Mouse (Mus musculus) erythroblast, embryonic 14.5 days (primary cell): Measurements from ENCODE around the gene 5730409E04Rik. TPM values are rescaled to one million over a fixed set of nuclear protein-coding genes. Genes with fewer than 3 reads are reported as not detected.

Source experiments
- H3K27me3 ChIP-seq: 2 replicates; pipeline ENCODE4 v1.6.1; 2012; ENCODE audit warnings: inconsistent platforms; ENCODE audit not compliant: control insufficient read depth
- H3K36me3 ChIP-seq: 2 replicates; pipeline ENCODE4 v1.6.1; 2012; ENCODE audit warnings: mild to moderate bottlenecking, inconsistent platforms; ENCODE audit not compliant: control insufficient read depth
- H3K4me1 ChIP-seq: 2 replicates; pipeline ENCODE4 v1.6.1; 2012; ENCODE audit warnings: inconsistent platforms; ENCODE audit not compliant: control insufficient read depth
- H3K4me3 ChIP-seq: replicated peaks from 2 replicates; pipeline ENCODE3; 2012; ENCODE audit warnings: moderate library complexity, mild to moderate bottlenecking, inconsistent platforms
- H3K9me3 ChIP-seq: 2 replicates; pipeline ENCODE4 v1.6.1; 2012; ENCODE audit warnings: low read length, inconsistent platforms, mixed read lengths; ENCODE audit not compliant: control insufficient read depth
- GATA1 ChIP-seq: IDR thresholded peaks from 2 replicates; pipeline ENCODE4 v1.6.1; 2012; ENCODE audit warnings: low read length, inconsistent platforms, mixed read lengths
- TAL1 ChIP-seq: IDR thresholded peaks from 3 replicates; pipeline ENCODE4 v1.6.1; 2012; ENCODE audit warnings: low read length, inconsistent platforms, mixed read lengths
- polyA plus RNA-seq: library from polyadenylated mRNA; stranded (reverse); fragments of >175 nt; gene quantifications from 2 replicates; pipeline ENCODE4 v1.2.3, GENCODE M21; 2012

The 5730409E04Rik gene
- polyA plus RNA-seq, 1 experiment = not detected

DNA sequence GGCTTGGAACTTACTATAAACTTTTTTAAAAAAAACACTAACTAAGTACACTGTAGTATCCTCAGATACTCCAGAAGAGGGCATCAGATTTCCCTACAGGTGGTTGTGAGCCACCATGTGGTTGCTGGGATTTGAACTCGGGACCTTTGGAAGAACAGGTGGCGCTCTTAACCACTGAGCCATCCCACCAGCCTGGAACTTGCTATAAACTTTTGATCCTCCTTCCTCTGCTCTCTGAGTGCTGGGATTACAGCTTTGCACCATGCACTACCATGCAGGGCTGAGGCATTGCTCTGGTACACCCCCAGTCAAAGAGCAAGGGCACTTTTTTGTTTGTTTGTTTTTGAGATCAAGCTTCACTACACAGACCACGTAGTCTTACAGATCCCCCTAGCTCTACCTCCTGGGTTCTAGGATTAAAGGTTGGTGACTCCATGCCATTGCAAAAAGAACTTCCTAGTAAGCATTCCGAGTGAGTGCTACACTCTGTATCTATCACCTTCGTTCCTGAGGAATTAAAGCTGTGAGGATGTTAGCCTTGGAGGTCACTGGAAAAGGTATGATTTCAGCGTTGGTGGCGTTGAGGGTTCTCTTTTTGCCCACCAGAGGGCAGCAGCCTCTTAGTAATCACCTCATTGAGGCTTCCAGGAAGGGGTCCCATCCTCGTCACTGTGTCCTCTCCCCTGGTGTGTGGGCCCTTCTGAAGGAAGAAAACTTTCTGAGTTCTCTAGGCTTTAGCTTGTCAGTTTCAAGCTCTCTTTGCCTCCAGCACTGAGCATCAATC is 9.5 kb upstream of the 5730409E04Rik start:
- Histone ChIP-seq H3K36me3 (peaks cover 4% of the 10 kb centered on the region), H3K4me1 (no peaks in the 10 kb centered on the region), H3K27me3 (peaks cover 8% of the 10 kb centered on the region; the same call in 1 of the 2 replicates), H3K4me3 (no peak overlapping the region), H3K9me3 (no peaks in the 10 kb centered on the region)
- no peak for TF ChIP-seq TAL1
- no peak for TF ChIP-seq GATA1

DNA sequence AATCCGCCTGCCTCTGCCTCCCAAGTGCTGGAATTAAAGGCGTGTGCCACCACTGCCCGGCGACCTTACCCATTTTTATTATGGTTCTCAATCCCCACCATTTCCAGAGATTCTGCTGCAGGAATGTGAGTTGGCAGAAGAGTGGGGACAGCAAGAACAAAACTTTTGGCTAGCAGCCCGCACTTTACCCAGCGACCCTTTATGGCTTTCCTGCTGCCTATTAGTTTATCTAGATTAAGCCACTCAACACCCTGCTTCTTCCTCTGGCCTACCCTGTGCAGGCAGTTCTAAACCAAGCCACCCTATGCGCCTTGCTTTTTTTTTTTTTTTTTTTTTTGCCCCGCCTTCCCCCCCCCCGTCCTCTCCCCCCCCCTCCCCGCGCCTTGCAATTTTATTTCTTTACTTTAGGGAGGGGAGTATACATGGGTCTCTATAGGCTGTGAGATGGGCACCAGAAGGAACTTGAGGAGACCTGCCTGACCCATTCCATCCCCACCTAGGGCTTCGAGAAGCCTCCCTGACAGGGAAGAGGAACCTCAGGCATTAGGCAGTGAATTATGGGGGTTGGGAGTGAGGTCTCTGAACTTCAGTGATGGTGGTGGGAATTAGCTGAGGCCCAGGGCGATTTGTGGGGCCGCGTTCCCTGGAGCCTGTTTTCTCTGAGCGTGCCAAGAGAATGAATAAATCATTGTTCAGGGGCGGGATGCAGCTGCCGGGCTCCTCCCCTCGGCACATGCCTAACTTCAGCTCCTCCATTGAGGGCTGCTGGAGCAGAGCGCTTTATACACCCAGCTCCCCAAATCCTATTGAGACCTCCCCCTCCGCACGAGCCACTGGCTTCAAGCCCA is 7.8 kb upstream of the 5730409E04Rik start:
- no peak overlapping the region for H3K4me3 ChIP-seq
- no peaks in the 10 kb centered on the region for H3K4me1 ChIP-seq
- no peaks in the 10 kb centered on the region for H3K36me3 ChIP-seq
- no peak for TF ChIP-seq GATA1
- TF ChIP-seq TAL1 = no peak
- no peaks in the 10 kb centered on the region for H3K9me3 ChIP-seq
- peaks cover 8% of the 10 kb centered on the region; the same call in 1 of the 2 replicates for H3K27me3 ChIP-seq

DNA sequence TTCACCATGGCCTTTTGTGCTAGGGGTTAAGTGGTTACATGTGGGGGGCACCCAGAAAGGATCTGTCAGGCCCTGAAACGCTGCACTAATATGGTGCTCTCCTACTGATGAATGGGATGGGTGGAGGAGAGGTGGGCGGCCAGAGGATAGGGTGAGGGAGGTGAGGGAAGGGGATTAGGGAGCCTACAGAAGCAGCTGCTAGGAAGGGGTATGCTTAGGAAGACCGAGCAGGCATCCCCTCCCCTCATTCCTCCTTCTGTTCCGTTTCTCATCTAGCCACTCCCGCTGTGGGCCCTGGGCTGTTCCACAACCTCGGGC is 7.2 kb upstream of the 5730409E04Rik start:
- no peaks in the 10 kb centered on the region for H3K9me3 ChIP-seq
- TF ChIP-seq GATA1 = no peak
- no peak for TF ChIP-seq TAL1
- H3K27me3 ChIP-seq = peaks cover 8% of the 10 kb centered on the region; the same call in 1 of the 2 replicates
- no peaks in the 10 kb centered on the region for H3K36me3 ChIP-seq
- H3K4me1 ChIP-seq = no peaks in the 10 kb centered on the region
- H3K4me3 ChIP-seq = no peak overlapping the region

DNA sequence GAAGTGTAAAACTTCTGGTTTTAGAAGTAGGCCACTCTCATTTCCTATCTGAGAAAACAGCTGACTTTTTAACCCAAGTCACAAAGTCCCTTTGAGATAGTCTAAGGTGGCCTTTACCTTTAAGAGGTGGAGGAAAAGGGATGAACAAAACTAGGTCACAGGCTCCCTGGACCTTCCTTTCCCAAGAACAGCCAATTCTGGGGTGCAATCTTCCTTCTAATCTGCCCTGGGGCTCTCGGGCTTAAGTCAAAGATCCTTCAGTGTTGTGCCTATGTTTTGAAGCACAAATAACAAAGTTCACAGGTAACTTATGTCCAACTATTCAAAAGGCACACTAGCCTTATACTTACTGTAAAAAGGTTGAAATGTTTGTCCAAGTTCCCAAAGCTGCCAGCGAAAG is 5.5 kb upstream of the 5730409E04Rik start:
- no peaks in the 10 kb centered on the region for H3K4me1 ChIP-seq
- no peaks in the 10 kb centered on the region for H3K9me3 ChIP-seq
- TF ChIP-seq GATA1 = no peak
- TF ChIP-seq TAL1 = no peak
- H3K4me3 ChIP-seq = no peak overlapping the region
- peaks cover 18% of the 10 kb centered on the region for H3K27me3 ChIP-seq
- H3K36me3 ChIP-seq = no peaks in the 10 kb centered on the region

DNA sequence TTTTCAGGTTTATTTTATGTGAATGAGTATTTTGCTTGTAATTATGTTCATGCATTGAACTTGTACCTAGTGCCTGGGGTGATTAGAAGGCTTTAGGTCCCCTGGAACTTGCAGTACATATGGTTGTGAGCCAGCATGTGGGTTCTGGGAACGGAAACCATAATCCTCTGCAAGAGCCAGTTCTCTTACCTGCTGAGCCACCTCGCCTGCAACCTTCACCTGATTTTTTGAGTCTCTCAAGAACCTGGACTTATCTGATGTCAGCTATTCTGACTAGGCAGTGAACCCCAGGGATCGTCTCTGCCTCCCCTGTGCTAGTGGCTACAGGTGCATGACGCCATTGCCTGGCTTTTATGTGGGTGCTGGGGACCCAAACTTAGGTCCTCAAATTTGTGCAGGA is 3.9 kb upstream of the 5730409E04Rik start:
- H3K36me3 ChIP-seq = no peaks in the 10 kb centered on the region
- H3K9me3 ChIP-seq = no peaks in the 10 kb centered on the region
- no peak overlapping the region for H3K4me3 ChIP-seq
- peaks cover 7% of the 10 kb centered on the region for H3K4me1 ChIP-seq
- TF ChIP-seq GATA1 (no peak), TAL1 (no peak)
- peaks cover 29% of the 10 kb centered on the region for H3K27me3 ChIP-seq

DNA sequence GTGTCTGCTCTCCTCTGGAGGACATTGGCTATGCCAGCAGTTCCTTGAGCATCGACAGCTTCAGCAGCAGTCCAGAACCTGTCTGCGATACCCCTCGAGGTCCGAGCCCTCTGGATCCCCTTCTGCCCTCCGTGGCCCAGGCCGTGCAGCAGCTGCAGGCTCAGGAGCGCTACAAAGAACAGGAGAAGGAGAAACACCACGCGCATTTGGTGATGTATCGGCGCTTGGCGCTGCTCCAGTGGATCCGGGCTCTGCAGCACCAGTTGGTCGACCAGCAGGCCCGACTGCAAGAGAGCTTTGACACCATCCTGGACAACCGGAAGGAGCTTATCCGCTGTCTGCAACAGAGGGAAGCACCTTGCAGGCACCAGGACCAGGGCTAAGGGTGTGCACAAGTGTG is 2.4 kb downstream of the 5730409E04Rik start:
- Histone ChIP-seq H3K4me1 (peaks cover 7% of the 10 kb centered on the region), H3K36me3 (no peaks in the 10 kb centered on the region), H3K4me3 (no peak overlapping the region), H3K27me3 (peaks cover 26% of the 10 kb centered on the region), H3K9me3 (no peaks in the 10 kb centered on the region)
- TF ChIP-seq TAL1 = no peak
- TF ChIP-seq GATA1 = no peak

DNA sequence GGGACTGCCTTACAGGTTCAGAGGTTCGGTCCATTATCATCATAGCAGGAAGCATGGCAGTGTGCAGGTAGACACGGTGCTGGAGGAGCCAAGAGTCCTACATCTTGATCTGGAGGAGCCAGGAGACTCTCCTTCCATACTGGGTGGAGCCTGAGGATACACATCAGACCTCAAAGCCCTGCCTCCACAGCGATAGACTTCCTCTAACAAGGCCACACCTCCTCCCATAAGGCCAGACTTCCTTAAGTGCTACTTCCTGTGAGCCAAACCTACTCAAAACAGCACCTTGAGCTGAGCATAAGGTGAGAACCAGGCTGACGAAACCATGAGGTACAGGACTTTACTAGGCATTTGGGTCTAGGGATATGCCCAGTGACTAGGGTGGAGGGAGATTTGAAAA is 6.7 kb downstream of the 5730409E04Rik start:
- no peak for TF ChIP-seq GATA1
- no peak for TF ChIP-seq TAL1
- H3K36me3 ChIP-seq = no peaks in the 10 kb centered on the region
- no peaks in the 10 kb centered on the region for H3K4me1 ChIP-seq
- H3K9me3 ChIP-seq = no peaks in the 10 kb centered on the region
- H3K27me3 ChIP-seq = peaks cover 33% of the 10 kb centered on the region
- no peak overlapping the region for H3K4me3 ChIP-seq

DNA sequence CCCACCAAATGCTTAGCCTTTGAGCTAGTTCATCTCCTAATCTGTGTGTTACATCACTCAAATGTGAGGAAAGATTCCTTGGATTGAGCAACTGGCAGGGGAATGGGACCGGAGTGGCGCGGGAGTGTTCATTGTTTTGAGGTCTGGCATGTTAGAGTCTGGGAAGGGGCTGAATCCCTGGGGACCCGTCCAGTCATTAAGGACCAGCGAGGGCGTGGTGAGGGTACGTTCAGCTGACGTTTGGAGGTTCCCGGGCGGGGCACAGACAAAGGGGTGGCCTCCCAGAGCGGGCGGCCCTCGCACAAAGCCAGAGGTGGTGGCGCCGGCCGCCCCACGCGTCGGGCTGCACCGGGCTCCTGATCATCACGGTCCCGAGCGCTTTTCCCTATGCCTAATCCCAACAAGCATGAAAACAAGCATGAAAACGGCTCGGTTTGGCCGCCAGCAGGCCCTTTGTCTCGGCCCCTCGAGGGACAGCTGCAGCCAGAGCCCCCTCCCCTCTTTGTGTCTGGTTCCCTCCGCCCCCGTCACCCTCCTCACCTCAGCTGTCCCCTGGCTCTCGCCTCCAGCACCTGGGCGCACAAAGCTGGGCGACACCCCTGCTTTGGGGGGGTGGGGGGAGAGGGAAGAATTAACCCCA is 10.2 kb downstream of the 5730409E04Rik start:
- no peak overlapping the region for H3K4me3 ChIP-seq
- TF ChIP-seq GATA1 = no peak
- no peak for TF ChIP-seq TAL1

DNA sequence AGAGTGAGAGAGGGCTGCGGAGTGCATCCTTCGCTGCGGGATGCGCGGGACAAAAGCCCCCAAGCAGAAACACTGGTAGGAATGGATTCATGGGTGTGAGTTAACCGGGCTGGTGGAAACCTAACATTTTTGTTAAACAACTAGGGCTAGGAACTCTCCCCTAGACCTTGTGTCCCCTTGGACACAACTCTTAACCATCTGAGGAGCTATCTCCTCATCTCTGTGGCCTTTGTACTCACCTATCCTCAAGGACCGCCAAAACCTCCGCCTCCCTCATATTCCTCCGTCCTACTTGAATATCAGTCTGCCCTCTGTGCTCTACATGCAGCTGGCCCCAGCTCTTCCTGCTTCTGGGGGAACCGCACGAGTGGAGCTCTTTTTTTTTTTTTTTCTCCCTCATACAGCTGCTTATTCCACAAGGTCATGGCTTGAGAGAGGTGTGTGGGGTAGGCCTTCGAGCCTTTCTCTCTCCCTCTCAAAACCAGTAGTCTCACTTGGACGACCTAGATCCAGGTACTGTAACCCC is 10.8 kb downstream of the 5730409E04Rik start:
- no peaks in the 10 kb centered on the region for H3K9me3 ChIP-seq
- no peak for TF ChIP-seq GATA1
- no peak for TF ChIP-seq TAL1
- H3K27me3 ChIP-seq = peaks cover 42% of the 10 kb centered on the region
- no peaks in the 10 kb centered on the region for H3K36me3 ChIP-seq
- H3K4me3 ChIP-seq = no peak overlapping the region
- no peaks in the 10 kb centered on the region for H3K4me1 ChIP-seq

More for the DNA sequence above, 10.2 kb downstream of the 5730409E04Rik start:
- Histone ChIP-seq H3K36me3 (no peaks in the 10 kb centered on the region), H3K4me1 (no peaks in the 10 kb centered on the region), H3K9me3 (no peaks in the 10 kb centered on the region), H3K27me3 (peaks cover 42% of the 10 kb centered on the region)
